Mouse (Mus musculus) liver, postnatal 0 days (tissue): Measurements from ENCODE around the gene Dis3l2. TPM values are rescaled to one million over a fixed set of nuclear protein-coding genes. Genes with fewer than 3 reads are reported as not detected.

Experiments
- ATAC-seq: fragments of 200-750 bp; cut with Nextera tagmentation; 2 replicates; pipeline ENCODE4 v1.8.0; 2017; ENCODE audit warnings: mild to moderate bottlenecking, moderate library complexity
- DNase-seq: peaks from one replicate; pipeline ENCODE4 v3.0.0-alpha.2; 2016
- H3K27ac ChIP-seq: fragments of 300-500 bp; sonication (generic); 2 replicates; pipeline ENCODE4 v1.5.1; 2014; ENCODE audit warnings: antibody characterized with exemption, moderate library complexity, mild to moderate bottlenecking, low read depth
- H3K27me3 ChIP-seq: fragments of 300-500 bp; sonication (generic); 2 replicates; pipeline ENCODE4 v1.6.1; 2014; ENCODE audit warnings: low read length, control low read depth, mixed read lengths; ENCODE audit not compliant: insufficient read depth
- H3K36me3 ChIP-seq: fragments of 300-500 bp; sonication (generic); replicated peaks from 2 replicates; pipeline ENCODE4 v1.6.1; 2014; ENCODE audit warnings: mild to moderate bottlenecking, control low read depth, low read length, moderate library complexity, mixed read lengths; ENCODE audit not compliant: insufficient read depth
- H3K4me1 ChIP-seq: fragments of 300-500 bp; sonication (generic); 2 replicates; pipeline ENCODE4 v1.6.1; 2014; ENCODE audit warnings: antibody characterized with exemption, mild to moderate bottlenecking, control low read depth; ENCODE audit not compliant: insufficient read depth
- H3K4me2 ChIP-seq: fragments of 300-500 bp; sonication (generic); 2 replicates; pipeline ENCODE4 v1.6.1; 2014; ENCODE audit warnings: low read depth, mild to moderate bottlenecking, low read length, moderate library complexity, mixed read lengths
- H3K4me3 ChIP-seq: fragments of 300-500 bp; sonication (generic); 2 replicates; pipeline ENCODE4 v1.5.1; 2014; ENCODE audit warnings: low read depth, low read length
- H3K9ac ChIP-seq: fragments of 300-500 bp; sonication (generic); replicated peaks from 2 replicates; pipeline ENCODE4 v1.6.1; 2014; ENCODE audit warnings: mild to moderate bottlenecking, moderate library complexity
- H3K9me3 ChIP-seq: fragments of 300-500 bp; sonication (generic); 2 replicates; pipeline ENCODE4 v1.6.1; 2016; ENCODE audit warnings: mild to moderate bottlenecking, control low read depth, low read length, mixed read lengths
- CTCF ChIP-seq: sonication (generic); IDR thresholded peaks from 2 replicates; pipeline ENCODE4 v1.5.1; 2016; ENCODE audit warnings: antibody characterized with exemption, low read depth
- EP300 ChIP-seq: IDR thresholded peaks from 2 replicates; pipeline ENCODE4 v1.6.1; 2016; ENCODE audit warnings: antibody characterized with exemption, low read depth, mild to moderate bottlenecking
- WGBS: fragments of 180-500 bp; shearing (Covaris S2); extraction: QIAGEN DNeasy Blood & Tissue Kit; methylation state at CpG from one replicate; pipeline ENCODE4 v1.1.7; 2014; ENCODE audit not compliant: insufficient replicate concordance; 5-methylcytosine and 5-hydroxymethylcytosine counted together
- polyA plus RNA-seq: library from polyadenylated mRNA; unstranded; fragments of >200 nt; fragmentation: Nextera tagmentation; extraction: Ambion mirVana; gene quantifications from 2 replicates; pipeline ENCODE4 v1.2.1, GENCODE M21; 2015

The Dis3l2 gene
- polyA plus RNA-seq, 1 experiment from 2014 or later = 7.9 TPM

DNA sequence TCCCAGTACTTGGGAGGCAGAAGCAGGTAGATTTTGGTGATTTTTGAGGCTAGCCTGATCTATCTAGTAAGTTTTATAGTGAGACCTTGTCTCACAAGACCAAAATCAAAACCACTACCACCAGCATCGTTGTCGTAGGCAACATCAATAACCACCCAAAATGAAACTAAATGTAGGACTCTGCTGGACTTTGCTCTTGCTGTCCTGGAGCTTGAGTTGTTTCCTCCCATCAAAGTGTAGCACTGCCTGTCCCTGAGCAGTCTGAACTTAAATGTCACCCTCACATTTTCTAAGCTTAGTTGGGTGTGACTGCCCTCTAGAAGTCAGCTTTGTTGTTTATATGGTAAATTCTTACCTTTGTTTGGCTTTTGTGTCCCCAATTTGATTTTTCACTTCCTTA lies 43.4 kb downstream of the Dis3l2 start:
- WGBS = 51% methylated on average over 2 of the region's 2 CpGs
- DNase-seq = no peak

DNA sequence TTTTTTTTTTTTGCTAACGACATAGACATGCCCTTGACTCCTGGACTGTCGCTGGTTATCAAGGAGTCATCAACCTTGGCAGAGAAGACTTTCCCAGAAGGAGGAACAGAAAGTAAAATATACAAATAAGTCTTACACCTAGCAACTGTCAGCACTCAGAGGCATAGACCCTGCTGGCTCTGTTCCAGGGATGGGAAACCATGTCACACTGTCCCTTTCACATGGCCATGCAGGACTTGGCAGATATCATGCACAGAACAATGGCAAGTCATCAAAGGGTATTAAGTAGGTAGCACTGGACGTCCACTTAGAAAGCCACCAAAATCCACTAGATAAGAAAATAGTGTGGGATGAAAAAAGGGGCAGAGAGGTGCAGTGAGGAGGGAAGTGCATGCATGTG lies 46.5 kb downstream of the Dis3l2 start:
- no peak overlapping the region for H3K27ac ChIP-seq
- ATAC-seq = no peak
- DNase-seq = no peak
- H3K27me3 ChIP-seq = no peaks in the 10 kb centered on the region
- H3K36me3 ChIP-seq = peaks cover 3% of the 10 kb centered on the region; the same call in 1 of the 2 replicates
- H3K9ac ChIP-seq = no peak overlapping the region
- H3K9me3 ChIP-seq = no peaks in the 10 kb centered on the region
- H3K4me2 ChIP-seq = no peak overlapping the region
- TF ChIP-seq EP300 = no peak
- TF ChIP-seq CTCF = no peak
- no peaks in the 10 kb centered on the region; the same call in 1 of the 2 replicates for H3K4me1 ChIP-seq
- WGBS = 74% methylated on average over 3 of the region's 3 CpGs
- no peak overlapping the region for H3K4me3 ChIP-seq

More for the DNA sequence above, 43.4 kb downstream of the Dis3l2 start:
- H3K27me3 ChIP-seq = no peaks in the 10 kb centered on the region
- no peaks in the 10 kb centered on the region for H3K9me3 ChIP-seq
- no peak overlapping the region for H3K9ac ChIP-seq
- no peak overlapping the region for H3K4me2 ChIP-seq
- peak; percentile 82 for ATAC-seq
- H3K4me1 ChIP-seq = no peaks in the 10 kb centered on the region; the same call in 1 of the 2 replicates
- H3K4me3 ChIP-seq = no peak overlapping the region
- H3K36me3 ChIP-seq = no peaks in the 10 kb centered on the region
- TF ChIP-seq CTCF = no peak
- no peak for TF ChIP-seq EP300
- peak overlapping the region; percentile 42; the same call in 1 of the 2 replicates for H3K27ac ChIP-seq

DNA sequence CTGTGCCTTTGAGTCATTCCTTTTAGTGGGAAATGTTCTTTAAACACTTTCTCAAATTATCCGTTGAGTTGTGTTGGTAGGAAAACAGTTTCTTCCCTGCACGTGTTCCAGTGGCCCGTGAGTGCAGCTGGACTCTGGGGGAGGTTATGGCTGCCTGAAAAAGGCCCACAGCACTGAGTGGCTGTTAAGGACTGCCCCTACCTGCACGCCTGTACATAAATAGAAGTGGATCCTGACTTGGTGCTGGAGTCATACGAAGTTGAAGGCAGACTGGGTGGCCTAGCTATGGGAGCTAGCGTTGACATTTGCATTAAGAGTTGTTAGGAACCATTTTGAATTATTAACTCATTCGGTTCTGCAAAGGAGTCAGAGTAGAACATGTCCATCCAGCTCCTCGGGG lies 49.8 kb downstream of the Dis3l2 start:
- Histone ChIP-seq H3K27me3 (no peaks in the 10 kb centered on the region), H3K9me3 (no peaks in the 10 kb centered on the region), H3K36me3 (peaks cover 3% of the 10 kb centered on the region; the same call in 1 of the 2 replicates), H3K27ac (no peak overlapping the region), H3K4me2 (no peak overlapping the region), H3K9ac (no peak overlapping the region), H3K4me1 (no peaks in the 10 kb centered on the region), H3K4me3 (no peak overlapping the region)
- WGBS = 83% methylated on average over 8 of the region's 8 CpGs
- ATAC-seq (no peak), DNase-seq (no peak)
- TF ChIP-seq EP300 (no peak), CTCF (no peak)

DNA sequence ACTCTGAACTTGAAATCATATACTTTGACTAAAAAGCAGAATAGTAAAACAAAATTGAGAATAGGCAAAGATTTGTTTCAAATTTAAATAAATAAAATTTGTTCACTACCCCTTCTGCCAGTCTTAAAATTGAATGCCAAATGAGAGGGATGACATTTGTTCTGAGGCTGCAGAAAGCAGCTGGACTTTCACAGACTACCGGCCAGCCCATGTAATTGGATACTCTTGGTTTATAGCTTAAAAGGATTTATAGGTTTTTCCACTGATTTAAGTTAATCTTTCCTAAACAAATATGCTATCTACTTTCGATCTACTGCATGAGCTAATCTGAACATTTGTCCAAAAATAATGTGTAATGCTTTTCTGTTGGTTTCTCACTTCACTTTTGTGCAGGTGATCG lies 50.7 kb downstream of the Dis3l2 start:
- ATAC-seq (no peak), DNase-seq (no peak)
- Histone ChIP-seq H3K36me3 (peaks cover 3% of the 10 kb centered on the region; the same call in 1 of the 2 replicates), H3K4me1 (no peaks in the 10 kb centered on the region), H3K4me3 (no peak overlapping the region), H3K9me3 (no peaks in the 10 kb centered on the region), H3K27ac (no peak overlapping the region), H3K27me3 (no peaks in the 10 kb centered on the region), H3K4me2 (no peak overlapping the region), H3K9ac (no peak overlapping the region)
- TF ChIP-seq EP300 (no peak), CTCF (no peak)
- WGBS = 88% methylated on average over 3 of the region's 3 CpGs

DNA sequence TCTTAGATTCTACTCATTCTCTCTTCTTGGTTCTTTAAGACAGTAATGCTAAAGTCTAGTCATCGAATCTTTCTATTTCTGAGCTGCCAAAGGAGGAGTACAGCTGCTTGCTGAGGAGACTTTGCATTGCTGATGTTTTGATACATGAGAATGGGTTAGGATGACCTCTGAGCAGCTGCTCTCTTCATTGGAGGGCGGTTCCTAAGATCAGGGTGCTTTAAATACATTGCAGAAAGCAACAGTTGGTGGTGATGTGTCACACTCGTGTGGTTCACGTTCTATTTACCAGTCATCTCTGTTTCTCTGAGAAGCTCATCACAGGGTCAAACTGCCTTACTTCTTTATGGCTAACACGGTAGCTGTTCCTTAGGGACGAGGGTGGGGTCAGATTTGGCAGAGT lies 54.5 kb downstream of the Dis3l2 start:
- H3K9me3 ChIP-seq = no peaks in the 10 kb centered on the region
- peaks cover 3% of the 10 kb centered on the region; the same call in 1 of the 2 replicates for H3K36me3 ChIP-seq
- no peaks in the 10 kb centered on the region for H3K4me1 ChIP-seq
- H3K4me2 ChIP-seq = no peak overlapping the region
- 82% methylated on average over 6 of the region's 6 CpGs for WGBS
- no peaks in the 10 kb centered on the region for H3K27me3 ChIP-seq
- no peak overlapping the region for H3K27ac ChIP-seq
- no peak for ATAC-seq
- DNase-seq = no peak
- TF ChIP-seq EP300 = no peak
- no peak for TF ChIP-seq CTCF
- no peak overlapping the region for H3K9ac ChIP-seq
- H3K4me3 ChIP-seq = no peak overlapping the region

DNA sequence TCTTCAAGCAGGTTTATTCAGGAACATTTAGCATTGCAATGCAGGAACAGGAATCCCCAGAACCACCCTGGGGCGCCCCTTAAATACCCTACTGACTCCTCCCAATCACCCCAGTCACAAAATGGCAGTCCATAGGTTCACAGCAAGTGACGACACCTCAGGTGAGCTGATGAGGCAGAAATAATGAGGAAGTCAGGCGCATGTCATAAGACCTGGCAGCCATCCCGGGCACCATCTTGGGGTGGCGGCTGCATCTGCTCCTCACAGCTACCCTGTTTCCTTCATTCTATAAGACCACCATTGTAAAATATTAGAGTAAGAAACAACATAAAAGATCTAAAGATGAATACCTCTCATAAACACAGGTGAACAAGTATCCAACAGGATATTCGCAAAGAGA lies 58.6 kb downstream of the Dis3l2 start:
- no peaks in the 10 kb centered on the region for H3K27me3 ChIP-seq
- H3K4me2 ChIP-seq = no peak overlapping the region
- no peak for TF ChIP-seq CTCF
- TF ChIP-seq EP300 = no peak
- no peak for ATAC-seq
- no peaks in the 10 kb centered on the region; the same call in 1 of the 2 replicates for H3K4me1 ChIP-seq
- no peaks in the 10 kb centered on the region for H3K9me3 ChIP-seq
- H3K4me3 ChIP-seq = no peak overlapping the region
- H3K36me3 ChIP-seq = no peaks in the 10 kb centered on the region; the same call in 1 of the 2 replicates
- H3K27ac ChIP-seq = no peak overlapping the region
- no peak for DNase-seq
- 89% methylated on average over 6 of the region's 6 CpGs for WGBS
- H3K9ac ChIP-seq = no peak overlapping the region

DNA sequence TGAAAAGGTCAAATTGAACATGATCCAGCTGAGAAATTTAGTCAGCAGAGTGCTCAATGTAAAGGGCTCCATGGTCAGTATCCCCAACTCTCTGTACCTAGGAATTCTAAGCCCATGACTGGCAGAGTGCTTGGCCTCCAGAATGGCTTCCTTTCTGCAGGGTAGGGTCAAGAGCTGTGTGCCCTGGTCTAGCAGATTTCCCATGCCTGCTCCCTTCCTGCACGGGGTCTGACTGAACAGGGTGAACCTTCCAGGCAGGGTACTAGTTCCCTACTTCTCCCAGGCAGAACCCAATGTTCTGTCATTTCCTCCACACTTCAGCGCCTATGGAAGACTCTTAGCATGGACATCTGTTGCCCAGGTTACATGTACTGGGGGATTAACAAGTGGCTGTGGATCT lies 97.6 kb downstream of the Dis3l2 start:
- Histone ChIP-seq H3K4me2 (no peak overlapping the region), H3K9me3 (no peaks in the 10 kb centered on the region), H3K27ac (no peak overlapping the region), H3K36me3 (no peaks in the 10 kb centered on the region), H3K9ac (no peak overlapping the region), H3K4me1 (no peaks in the 10 kb centered on the region), H3K4me3 (no peak overlapping the region), H3K27me3 (no peaks in the 10 kb centered on the region)
- TF ChIP-seq EP300 (no peak), CTCF (no peak)
- ATAC-seq (no peak), DNase-seq (no peak)
- 87% methylated on average over 2 of the region's 2 CpGs for WGBS
